Mouse (Mus musculus) thymus, postnatal 0 days (tissue): ENCODE results near the gene Tppp2. TPM values are rescaled to one million over a fixed set of nuclear protein-coding genes. Genes with fewer than 3 reads are reported as not detected.

ENCODE experiments used
- DNase-seq: peaks from one replicate; pipeline ENCODE4 v3.0.0-alpha.2; 2015; ENCODE audit warnings: low spot score
- polyA plus RNA-seq: library from polyadenylated mRNA; unstranded; fragments of >200 nt; fragmentation: Nextera tagmentation; extraction: Ambion mirVana; gene quantifications from 2 replicates; pipeline ENCODE4 v1.2.1, GENCODE M21; 2015

The Tppp2 gene
- polyA plus RNA-seq: not detected in 2 replicates

DNA sequence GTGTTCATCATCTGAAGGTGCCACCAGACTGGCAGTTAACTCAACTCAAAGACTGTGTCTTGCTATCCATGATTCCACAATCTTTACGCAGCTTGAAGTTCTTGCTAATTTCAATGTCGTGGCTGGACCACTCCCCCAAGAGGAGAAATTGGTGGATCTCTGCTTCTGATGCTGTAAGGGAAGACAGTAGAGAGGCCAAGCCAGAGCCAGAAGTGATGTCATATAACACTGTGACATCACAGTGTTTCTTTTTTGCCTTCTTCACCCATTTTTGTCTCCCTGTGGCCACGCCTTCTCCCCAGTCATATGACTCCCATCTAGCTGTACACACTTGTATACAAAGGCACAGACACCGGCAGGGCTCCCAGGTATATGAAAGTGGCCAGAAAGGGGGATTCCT lies at the start of gene Tppp2:
TSS of gene Tppp2 (plus strand) at position 301 of the 400 bp plus-strand sequence.
- no peak for DNase-seq

- no peak for DNase-seq
Measured at GRCm38 (mm10) chr14:51870756-51871155, 47.5 kb upstream of the Tppp2 start.

DNA sequence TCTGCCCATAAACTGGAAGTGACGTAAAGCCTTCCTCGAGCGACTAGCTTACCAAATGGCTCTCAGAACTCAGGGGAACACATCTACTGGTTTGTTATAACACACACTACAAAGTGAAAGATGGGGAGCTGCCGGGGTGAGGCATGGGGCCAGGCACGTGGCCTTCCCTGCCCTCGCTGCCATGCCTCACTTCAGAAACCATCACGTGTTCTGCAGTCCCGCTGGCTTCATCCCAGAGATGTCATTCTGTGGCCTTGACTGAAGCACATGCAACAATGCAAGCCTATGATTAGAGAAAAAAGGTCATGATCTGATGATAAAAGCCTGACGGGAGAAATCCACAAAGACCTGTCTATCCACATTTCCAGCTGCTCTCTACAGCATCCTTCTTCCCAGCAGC lies 46.5 kb upstream of the Tppp2 start:
- no peak for DNase-seq

DNA sequence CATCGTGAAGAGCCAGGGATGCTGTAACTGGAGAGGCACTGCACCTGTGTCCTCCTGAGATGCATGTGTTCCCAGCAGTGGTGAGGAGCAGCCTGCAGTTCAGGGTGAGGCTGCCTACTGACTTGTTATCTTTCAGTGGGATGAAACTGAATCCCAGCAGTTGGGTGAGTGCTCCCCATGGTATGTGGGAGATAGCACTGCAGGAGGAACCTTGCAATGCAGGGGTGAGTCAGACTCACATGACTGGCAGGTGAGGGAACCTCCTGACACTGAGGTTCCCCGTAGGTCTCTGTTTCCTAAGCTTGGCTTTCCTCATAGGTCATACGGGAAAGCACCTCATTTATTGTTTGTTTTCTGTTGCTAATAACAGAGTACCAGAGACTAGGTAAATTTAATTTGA lies 40.7 kb upstream of the Tppp2 start:
- DNase-seq: no peak

GRCm38 (mm10) chr14:51883527-51884030 lies 34.6 kb upstream of the Tppp2 start:
- DNase-seq: peak; percentile 86

DNA sequence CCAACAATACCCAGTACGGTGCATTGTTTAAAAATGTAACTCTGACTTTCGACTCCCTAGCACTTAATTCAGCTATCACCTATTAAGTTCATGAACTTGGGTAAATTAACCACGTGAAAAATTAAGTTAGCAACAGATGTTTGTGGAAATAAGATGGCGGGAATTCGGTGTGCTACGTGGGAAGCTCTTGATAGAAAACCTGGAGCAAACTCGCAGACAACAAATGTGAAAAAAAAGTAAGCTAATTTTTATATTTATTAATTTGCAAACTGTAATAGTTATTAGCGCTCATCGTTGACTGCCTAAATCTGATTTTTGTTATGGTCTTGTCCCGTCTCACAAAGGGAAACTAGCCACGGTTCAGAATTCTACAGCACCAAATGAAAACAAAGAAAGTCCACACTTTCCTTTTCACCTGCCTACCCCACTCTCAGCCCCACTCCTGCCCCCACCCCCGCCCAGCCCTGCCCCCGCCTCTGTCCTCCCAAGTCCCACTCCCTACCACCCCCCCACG lies 34.1 kb upstream of the Tppp2 start:
- DNase-seq: no peak

DNA sequence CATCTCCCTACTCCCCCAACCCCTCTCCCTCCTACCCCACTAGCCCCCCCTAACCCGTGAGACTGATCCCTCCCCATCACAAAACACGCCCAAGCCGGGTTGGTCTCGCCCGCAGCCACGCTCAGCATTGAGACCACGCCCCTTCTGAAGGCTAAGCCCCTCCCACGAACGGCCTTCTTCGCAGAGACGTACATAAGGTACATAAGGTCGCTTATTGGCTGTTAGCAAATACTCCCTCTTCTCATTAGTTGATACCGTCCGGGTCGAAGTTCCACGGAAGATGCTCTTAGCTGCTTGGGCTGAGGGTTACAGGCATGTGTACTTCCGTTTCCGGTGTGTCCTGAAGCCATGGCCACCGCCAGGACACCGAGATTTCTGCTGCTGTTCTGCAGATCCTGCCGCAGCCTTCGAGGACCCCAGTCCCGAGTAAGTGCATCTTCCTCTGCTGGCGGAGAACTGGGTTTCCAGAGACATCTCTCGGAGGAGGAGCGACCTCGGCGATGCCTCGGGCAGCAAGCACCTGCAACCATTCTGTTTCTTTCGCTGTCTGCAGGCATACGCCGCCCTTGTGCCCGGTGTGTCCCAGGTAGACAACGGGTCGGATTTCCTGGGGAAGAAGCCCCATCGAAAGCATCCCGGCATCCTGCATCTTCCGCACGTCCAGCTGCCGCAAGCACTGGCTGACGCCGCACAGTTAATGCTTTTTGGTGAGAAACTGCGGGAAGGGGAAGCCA lies 33.5 kb upstream of the Tppp2 start, which contains the start of gene Mettl17:
TSS of gene Mettl17 (plus strand) at position 245 of the 734 bp plus-strand sequence.
- DNase-seq: peak; percentile 98

GRCm38 (mm10) chr14:51886051-51886450 lies 32.2 kb upstream of the Tppp2 start:
- DNase-seq: no peak

DNA sequence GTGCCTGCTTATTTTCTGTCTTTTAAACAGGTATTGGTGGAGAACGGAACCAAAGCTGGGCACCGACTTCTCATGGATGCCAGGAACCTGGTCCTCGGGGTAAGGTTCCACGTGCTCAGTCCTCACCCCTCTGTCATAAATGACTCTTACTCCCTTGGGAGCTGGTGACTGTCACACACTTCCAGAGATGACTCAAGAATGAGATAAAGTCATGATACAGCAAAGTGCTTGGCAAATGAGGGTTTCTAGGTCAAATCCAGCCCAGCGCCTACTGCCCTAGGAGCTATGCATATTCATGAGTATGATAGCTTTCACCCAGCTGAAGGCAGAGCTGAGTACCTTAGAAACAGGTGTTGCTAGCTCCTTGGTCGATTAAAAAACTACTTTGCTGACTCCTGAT lies 28.4 kb upstream of the Tppp2 start:
- DNase-seq: no peak

DNA sequence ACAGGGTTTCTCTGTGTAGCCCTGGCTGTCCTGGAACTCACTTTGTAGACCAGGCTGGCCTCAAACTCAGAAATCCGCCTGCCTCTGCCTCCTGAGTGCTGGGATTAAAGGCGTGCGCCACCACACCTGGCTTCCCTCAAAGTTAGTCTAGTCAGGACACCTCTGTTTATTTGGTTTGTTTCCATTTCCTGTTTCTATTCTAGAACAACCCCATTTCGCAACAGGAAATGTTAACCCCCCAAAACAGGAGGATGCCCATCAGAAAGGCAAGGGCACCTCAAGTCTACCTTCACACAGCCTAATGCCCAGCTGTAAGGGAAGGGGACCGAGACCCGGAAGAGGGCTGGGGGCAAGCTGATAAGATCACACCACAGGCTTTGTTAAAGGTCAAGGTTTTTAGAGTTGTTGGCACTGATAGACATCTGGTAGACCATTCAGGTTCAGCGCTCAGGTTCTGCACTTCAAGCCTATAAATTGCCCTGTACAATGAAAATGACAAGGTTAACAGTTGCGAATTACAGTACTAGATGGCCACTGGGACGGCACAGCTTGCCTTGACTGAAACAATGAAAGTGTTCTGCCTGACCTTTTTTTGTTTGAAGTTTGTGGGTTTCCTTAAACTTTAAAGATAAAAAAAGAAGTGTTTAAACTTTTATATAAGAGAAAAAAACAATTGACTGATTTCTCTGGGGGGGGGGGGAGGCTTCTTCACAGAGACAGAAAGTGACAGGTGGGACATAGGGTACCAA lies 25.9 kb upstream of the Tppp2 start, which contains the start of gene Slc39a2:
TSS of gene Slc39a2 (plus strand) at position 699 of the 749 bp plus-strand sequence.
- no peak for DNase-seq

DNA sequence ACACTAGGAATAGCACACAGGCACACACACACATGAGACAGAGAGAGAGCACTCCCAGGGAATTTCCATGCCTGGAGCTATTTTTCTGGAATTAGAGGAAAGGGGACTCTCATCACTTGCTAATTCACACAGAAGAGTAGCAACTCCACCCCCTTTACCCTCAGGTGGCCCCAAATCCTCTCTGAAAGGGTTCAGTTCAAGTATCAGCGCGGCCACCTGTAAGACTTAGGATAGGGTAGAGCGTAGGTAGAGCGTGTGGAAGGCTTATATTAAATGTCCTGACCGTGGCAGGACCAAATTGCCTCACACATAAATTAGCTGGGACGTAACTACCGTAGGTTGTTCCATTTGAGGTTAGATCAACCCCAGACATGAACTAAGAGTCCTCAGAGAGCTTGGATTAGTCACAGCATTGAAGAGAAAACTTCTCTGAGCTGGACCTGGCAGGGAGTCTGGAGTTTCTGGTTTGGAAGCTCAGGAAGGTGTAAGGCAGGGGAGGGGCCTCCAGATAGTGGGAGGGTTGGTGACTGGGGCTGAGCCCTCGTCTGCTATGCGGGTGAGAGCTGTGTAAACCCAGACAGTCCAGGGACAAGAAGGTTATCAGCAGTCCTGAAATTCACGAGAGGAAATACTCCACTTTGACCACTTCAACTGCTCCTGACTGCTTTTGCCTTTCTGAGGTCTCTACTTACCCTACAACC lies 25.0 kb upstream of the Tppp2 start:
- DNase-seq: no peak

- no peak for DNase-seq
Measured at GRCm38 (mm10) chr14:51893809-51894208, 24.4 kb upstream of the Tppp2 start.

DNA sequence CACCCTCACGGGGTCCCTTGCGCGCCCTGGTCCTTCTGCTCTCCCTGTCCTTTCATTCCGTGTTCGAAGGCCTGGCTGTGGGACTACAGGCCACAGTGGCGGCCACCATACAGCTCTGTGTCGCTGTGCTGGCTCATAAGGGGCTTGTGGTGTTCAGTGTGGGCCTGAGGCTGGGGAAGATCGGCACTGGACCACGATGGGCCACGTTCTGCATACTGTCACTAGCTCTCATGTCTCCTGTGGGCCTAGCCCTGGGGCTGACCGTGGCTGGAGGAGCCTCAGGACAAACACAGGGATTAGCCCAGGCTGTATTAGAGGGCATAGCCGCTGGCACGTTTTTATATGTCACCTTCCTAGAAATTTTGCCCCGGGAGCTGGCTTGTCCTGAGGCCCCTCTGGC lies 23.2 kb upstream of the Tppp2 start:
- DNase-seq: no peak

DNA sequence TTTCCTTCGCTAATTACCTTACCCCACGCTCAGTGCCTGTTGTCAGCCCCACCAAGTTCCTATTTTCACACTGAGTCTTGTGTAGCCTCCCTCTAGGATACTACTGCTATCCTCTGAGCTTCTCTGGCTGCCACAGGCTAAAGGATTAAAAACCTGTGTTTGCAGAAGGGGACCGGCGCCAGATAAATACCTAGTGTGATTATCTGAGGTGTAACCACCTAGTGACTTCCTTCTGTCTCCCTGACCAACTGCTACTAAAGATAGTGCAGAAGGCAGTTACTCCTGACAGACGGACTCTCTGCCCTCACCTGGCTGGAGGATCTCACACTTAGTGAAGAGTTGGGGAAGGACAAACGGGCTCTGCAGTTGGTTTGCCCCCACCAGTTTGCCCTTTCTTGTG lies 22.2 kb upstream of the Tppp2 start:
- DNase-seq: no peak

DNA sequence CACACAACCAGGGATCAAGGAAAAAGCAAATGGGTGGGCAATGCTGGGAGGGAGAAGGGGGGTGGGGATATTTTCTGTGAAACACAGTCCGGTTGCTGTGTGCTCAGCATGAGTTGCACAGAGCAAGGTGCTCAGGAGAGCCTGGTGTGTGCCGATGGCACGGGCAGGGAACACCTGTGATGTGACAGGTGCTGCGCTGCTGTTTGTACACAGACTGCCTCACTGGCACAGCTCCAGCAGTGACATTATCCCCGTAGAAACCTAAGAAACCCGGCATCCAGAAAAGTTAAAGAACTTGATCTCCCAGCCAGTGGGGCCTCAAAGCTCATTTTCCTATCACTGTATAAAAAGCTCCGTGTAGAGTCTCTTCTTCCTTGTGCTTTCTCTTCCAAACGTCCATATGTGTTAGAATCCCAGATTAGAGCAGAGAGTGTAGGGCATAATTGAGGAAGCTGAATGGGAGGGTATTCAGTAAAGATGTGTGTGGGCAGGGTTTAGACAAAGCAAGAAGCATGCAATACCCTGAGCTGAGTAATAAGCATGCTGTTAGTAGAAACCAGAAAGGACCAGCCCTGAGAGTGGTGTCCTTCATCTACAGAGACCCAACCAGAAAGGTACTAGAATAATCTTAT lies 21.6 kb upstream of the Tppp2 start:
- DNase-seq: no peak

- DNase-seq: no peak
Measured at GRCm38 (mm10) chr14:51899351-51899750, 18.9 kb upstream of the Tppp2 start.

DNA sequence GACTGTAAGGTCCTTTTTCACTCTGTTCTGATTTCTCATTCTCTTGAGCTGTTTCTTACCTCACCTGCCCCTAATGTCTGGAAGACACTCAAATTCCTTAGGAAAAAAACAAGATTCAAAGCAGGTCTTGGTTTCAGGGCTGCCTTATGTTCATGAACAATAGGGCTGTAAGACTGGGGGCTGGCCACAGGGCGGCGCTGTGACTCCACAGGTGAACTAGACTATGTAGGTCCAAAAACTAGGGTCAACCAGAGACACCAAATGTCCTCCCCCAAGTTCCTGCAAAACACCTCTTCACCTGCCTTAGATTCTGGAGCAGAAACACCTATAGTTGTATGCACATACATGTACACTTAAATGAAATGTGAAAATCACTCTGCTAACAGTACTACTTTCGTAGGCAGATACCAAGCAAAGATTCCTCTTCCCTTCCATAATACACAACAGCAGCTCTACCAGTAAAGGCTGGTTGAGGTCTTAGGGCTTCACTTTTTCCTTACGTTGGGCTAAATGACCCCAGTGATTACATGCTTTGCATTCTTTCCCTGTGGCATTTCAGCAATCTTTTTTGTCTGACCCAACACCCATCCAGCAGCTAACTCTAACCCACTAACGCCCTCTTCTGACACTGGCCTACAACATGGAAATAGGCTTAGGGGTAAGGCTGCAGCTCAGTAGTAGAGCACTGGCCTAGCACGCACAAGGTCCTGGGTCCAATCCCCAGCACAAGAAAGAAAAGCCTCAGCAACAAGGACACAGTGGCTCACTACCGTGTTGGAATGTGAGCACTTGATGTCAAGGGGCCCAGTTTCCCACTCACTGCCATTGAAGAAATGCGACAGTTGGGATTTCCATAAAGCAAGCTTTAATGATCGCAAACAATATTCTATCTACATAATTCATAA lies 15.2 kb upstream of the Tppp2 start:
- peak; percentile 81 for DNase-seq

DNA sequence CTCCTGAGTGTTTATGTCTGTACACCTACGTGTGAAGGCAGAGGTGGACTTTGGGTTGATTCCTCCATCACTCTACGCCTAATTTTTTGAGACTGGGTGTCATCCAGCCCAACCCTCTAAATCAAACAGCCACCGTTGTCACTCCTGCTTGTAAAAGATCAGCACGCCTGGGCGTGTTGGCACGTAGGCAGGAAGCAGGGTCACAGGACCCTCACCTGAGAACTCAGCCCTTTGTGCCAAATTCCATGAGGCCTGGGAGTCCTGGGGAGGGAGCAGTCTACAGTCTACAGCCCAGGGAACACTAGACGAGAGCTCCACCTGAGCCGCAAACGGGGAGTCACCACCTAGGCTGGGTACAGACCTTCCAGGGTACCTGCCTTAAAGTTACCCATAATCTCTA lies 14.4 kb upstream of the Tppp2 start:
- DNase-seq: no peak

DNA sequence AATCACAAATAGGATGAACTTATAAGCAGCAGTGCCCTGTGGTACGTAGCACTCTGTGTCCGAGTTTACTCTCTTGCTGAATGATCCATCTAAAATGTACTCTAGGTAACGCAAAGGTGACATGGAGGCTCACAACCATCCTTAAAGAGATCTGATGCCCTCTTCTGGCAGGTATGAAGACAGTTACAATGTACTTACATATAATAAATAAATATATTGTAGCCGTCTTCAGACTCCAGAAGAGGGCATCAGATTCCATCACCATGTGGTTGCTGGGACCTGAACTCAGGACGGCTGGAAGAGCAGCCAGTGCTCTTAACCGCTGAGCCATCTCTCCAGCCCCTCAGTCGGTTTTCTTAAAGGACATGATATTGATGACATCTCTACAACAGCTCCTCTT lies 13.5 kb upstream of the Tppp2 start:
- DNase-seq: peak; percentile 50

- DNase-seq: no peak
Measured at GRCm38 (mm10) chr14:51906102-51906501, 12.1 kb upstream of the Tppp2 start.
